Mouse (Mus musculus) midbrain, embryonic 12.5 days (tissue): ENCODE results near the gene Csnk1g1. TPM values are rescaled to one million over a fixed set of nuclear protein-coding genes. Genes with fewer than 3 reads are reported as not detected.

ENCODE experiments used
- ATAC-seq: fragments of 200-750 bp; cut with Nextera tagmentation; 2 replicates; pipeline ENCODE4 v1.8.0; 2017; ENCODE audit warnings: low read depth, moderate TSS enrichment, moderate library complexity; ENCODE audit not compliant: low FRiP score
- H3K27ac ChIP-seq: fragments of 300-500 bp; sonication (generic); replicated peaks from 2 replicates; pipeline ENCODE4 v1.5.1; 2016; ENCODE audit warnings: mild to moderate bottlenecking
- H3K27me3 ChIP-seq: fragments of 300-500 bp; sonication (generic); 2 replicates; pipeline ENCODE4 v1.6.1; 2016; ENCODE audit warnings: mild to moderate bottlenecking
- H3K36me3 ChIP-seq: fragments of 300-500 bp; sonication (generic); 2 replicates; pipeline ENCODE4 v1.6.1; 2016
- H3K4me1 ChIP-seq: fragments of 300-500 bp; sonication (generic); 2 replicates; pipeline ENCODE4 v1.6.1; 2016
- H3K4me2 ChIP-seq: fragments of 300-500 bp; sonication (generic); replicated peaks from 2 replicates; pipeline ENCODE4 v1.6.1; 2016; ENCODE audit warnings: mild to moderate bottlenecking, moderate library complexity
- H3K4me3 ChIP-seq: fragments of 300-500 bp; sonication (generic); 2 replicates; pipeline ENCODE4 v1.5.1; 2016; ENCODE audit warnings: mild to moderate bottlenecking
- H3K9ac ChIP-seq: fragments of 300-500 bp; sonication (generic); replicated peaks from 2 replicates; pipeline ENCODE4 v1.6.1; 2016; ENCODE audit warnings: mild to moderate bottlenecking, moderate library complexity
- H3K9me3 ChIP-seq: fragments of 300-500 bp; sonication (generic); 2 replicates; pipeline ENCODE4 v1.6.1; 2016; ENCODE audit warnings: mild to moderate bottlenecking
- WGBS: fragments of 180-500 bp; shearing (Covaris S2); methylation state at CpG from one replicate; pipeline ENCODE4 v1.1.7; 2016; 5-methylcytosine and 5-hydroxymethylcytosine counted together
- polyA plus RNA-seq: library from polyadenylated mRNA; unstranded; fragments of >200 nt; fragmentation: Nextera tagmentation; extraction: Ambion mirVana; gene quantifications from 2 replicates; pipeline ENCODE4 v1.2.1, GENCODE M21; 2016

Gene Csnk1g1
- polyA plus RNA-seq, 1 experiment from 2014 or later, result 24.1 TPM

DNA sequence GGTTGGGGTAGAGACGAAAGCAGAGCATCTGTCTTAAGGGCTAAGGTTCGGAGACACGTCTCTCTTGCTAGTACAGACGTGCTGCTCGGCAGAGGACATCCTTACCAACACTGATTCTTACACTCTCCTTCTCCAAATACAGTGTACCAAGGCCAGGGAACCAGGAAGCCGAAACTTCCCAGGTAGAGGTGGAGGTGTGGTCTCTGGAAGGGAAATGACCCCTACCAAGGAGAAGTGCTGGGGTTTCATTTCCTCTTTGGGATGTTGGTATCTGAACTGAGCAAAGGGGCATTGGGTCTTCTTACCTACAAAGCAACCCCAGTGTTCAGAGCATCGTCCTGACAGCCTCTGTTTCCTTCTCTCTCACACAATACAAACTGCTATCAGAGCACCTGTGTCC is 164.0 kb downstream of the Csnk1g1 start:
- H3K4me2 ChIP-seq, result no peak overlapping the region
- no peaks in the 10 kb centered on the region for H3K36me3 ChIP-seq
- ATAC-seq, result no peak
- peaks cover 12% of the 10 kb centered on the region for H3K4me1 ChIP-seq
- no peak overlapping the region for H3K4me3 ChIP-seq
- no peak overlapping the region for H3K27ac ChIP-seq
- H3K9me3 ChIP-seq, result no peaks in the 10 kb centered on the region
- H3K9ac ChIP-seq, result no peak overlapping the region
- WGBS, result 87% methylated on average over 7 of the region's 7 CpGs
- H3K27me3 ChIP-seq, result peaks cover 43% of the 10 kb centered on the region

DNA sequence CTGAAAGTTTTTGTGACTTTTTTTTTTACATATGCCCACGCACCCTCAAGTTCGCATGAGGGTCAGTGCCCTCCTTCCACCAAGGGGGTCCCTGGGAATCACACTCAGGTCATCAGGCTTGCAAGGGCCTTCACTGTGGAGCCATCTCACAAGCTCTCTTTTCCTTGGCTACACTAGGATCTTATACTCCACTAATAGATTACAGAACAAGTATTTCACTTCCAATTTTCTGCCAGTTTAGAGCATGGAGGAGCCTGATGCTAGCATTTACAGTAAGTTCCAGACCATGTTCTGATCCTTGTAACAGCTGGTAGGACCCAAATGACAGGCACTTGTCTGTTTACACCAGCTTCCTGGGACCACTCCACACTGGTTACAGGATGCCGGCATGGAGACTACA is 169.3 kb downstream of the Csnk1g1 start:
- no peaks in the 10 kb centered on the region for H3K36me3 ChIP-seq
- ATAC-seq, result no peak
- peaks cover 6% of the 10 kb centered on the region; the same call in 1 of the 2 replicates for H3K4me1 ChIP-seq
- peak overlapping the region; percentile 16; the same call in 1 of the 2 replicates for H3K4me2 ChIP-seq
- no peak overlapping the region for H3K4me3 ChIP-seq
- 0 out of 2 replicates have a peak, but pooled peaks cover 2% of the 10 kb centered on the region for H3K27me3 ChIP-seq
- peak overlapping the region; percentile 43; the same call in 1 of the 2 replicates for H3K27ac ChIP-seq
- WGBS, result 71% methylated on average over 3 of the region's 3 CpGs
- H3K9ac ChIP-seq, result 0 out of 2 replicates have a peak overlapping the region, but pooled peaks have one; percentile 24
- H3K9me3 ChIP-seq, result no peaks in the 10 kb centered on the region

DNA sequence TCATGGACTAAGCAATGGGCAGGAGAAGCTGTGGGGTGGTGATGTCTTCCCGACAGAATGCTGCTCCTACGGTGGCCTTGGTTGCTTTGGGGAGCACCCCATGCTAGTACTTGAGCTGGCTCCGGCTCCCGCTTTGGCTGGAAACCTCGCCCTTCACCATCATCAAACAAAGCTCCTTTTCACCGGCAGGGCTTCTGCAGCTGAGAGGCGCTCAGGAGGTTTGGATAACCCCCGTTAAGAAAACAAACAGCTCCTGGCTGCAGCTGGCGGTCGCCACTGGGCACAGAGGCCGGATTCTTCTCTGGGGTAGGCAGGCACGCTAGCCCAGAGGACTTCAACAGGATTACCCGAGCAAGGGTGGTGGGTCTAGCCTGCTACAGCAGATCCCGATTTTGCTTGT is 169.8 kb downstream of the Csnk1g1 start:
- Histone ChIP-seq H3K4me1 (peaks cover 6% of the 10 kb centered on the region; the same call in 1 of the 2 replicates), H3K4me3 (no peak overlapping the region), H3K27me3 (no peaks in the 10 kb centered on the region), H3K4me2 (peak overlapping the region; percentile 16; the same call in 1 of the 2 replicates), H3K27ac (peak overlapping the region; percentile 43; the same call in 1 of the 2 replicates), H3K9me3 (no peaks in the 10 kb centered on the region), H3K9ac (0 out of 2 replicates have a peak overlapping the region, but pooled peaks have one; percentile 24), H3K36me3 (no peaks in the 10 kb centered on the region)
- WGBS, result 13% methylated on average over 14 of the region's 14 CpGs
- no peak for ATAC-seq

DNA sequence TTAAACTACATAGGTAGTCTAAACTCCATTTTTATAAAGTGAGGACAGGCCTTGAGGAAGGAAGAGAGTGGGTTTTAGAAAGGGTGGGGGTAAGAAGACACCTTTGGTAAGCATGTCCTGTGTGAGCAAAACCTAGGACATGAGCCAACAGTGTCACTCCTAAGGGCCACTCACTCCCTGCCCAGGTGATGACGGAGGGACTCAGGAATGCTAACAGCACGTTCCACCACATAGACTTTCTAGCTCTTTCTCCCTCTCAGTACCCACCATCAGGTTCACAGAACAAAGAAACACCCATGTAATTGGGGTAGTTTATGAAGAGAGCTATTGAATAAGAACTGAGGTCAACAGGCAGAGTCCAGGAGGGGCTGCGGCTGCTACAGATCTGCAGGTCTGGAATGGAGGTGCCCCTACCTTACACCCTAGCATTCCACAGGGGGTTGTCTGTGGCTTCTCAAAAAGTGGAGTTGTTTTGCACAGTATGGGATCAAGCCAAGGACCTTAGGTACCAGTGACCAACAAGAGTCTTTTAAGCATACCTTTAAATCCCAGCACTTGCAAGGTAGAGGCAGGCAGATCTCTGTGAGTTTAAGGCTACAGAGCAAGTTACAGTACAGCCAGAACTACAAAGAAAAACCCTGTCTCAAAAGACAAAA is 172.2 kb downstream of the Csnk1g1 start:
- H3K9me3 ChIP-seq, result no peaks in the 10 kb centered on the region
- no peak overlapping the region for H3K4me3 ChIP-seq
- H3K4me1 ChIP-seq, result peaks cover 6% of the 10 kb centered on the region; the same call in 1 of the 2 replicates
- no peak for ATAC-seq
- H3K27ac ChIP-seq, result no peak overlapping the region
- no peaks in the 10 kb centered on the region for H3K27me3 ChIP-seq
- no peak overlapping the region for H3K9ac ChIP-seq
- 83% methylated on average over 3 of the region's 3 CpGs for WGBS
- H3K4me2 ChIP-seq, result no peak overlapping the region
- H3K36me3 ChIP-seq, result peaks cover 2% of the 10 kb centered on the region; the same call in 1 of the 2 replicates

DNA sequence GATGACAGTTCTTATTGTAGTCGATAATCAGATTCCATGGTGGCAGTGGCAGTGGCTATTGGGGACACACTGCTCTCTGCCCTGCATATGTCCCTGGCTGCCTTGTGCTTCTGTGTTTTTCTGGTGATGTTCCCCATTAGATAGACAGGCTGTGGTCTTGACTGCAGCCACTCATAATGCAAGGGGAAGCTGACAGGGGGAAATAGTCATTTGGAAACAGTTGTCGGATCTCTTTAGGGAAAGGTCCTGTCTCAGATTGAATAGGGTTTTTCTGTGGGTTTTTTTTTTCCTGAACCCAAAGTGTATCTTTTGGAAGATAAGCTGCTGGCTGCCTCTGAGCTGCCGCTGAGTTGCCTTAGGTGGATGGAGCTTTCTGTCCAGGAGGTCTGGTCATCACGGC is 173.3 kb downstream of the Csnk1g1 start:
- ATAC-seq, result no peak
- Histone ChIP-seq H3K9ac (no peak overlapping the region), H3K36me3 (peaks cover 13% of the 10 kb centered on the region), H3K4me1 (peaks cover 6% of the 10 kb centered on the region; the same call in 1 of the 2 replicates), H3K4me2 (no peak overlapping the region), H3K27ac (no peak overlapping the region), H3K9me3 (no peaks in the 10 kb centered on the region), H3K4me3 (no peak overlapping the region), H3K27me3 (no peaks in the 10 kb centered on the region)
- 84% methylated on average over 4 of the region's 4 CpGs for WGBS

DNA sequence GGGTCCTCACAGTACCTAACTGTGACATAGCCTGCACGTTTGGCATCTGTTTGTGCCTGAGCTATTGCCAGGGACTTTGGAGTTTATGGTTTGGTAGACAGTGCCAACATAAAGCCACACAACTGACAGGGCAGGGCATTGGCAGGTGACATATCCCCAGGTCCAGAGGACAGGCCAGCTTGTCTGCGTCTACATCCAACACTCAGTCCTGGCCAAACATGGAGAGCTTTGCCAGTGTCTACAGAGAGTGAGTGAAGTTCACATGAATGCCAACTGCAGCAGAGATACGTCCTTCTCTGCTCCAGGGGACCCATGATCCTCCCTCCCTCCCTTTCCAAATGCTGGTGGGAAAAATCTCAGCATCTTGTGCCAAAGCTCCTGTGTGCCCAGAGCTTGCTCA is 175.4 kb downstream of the Csnk1g1 start:
- H3K27ac ChIP-seq, result no peak overlapping the region
- H3K4me3 ChIP-seq, result no peak overlapping the region
- H3K9me3 ChIP-seq, result no peaks in the 10 kb centered on the region
- no peak for ATAC-seq
- H3K4me1 ChIP-seq, result no peaks in the 10 kb centered on the region
- H3K36me3 ChIP-seq, result peaks cover 33% of the 10 kb centered on the region
- no peak overlapping the region for H3K4me2 ChIP-seq
- no peaks in the 10 kb centered on the region for H3K27me3 ChIP-seq
- no peak overlapping the region for H3K9ac ChIP-seq
- WGBS, result 89% methylated on average over 3 of the region's 3 CpGs

DNA sequence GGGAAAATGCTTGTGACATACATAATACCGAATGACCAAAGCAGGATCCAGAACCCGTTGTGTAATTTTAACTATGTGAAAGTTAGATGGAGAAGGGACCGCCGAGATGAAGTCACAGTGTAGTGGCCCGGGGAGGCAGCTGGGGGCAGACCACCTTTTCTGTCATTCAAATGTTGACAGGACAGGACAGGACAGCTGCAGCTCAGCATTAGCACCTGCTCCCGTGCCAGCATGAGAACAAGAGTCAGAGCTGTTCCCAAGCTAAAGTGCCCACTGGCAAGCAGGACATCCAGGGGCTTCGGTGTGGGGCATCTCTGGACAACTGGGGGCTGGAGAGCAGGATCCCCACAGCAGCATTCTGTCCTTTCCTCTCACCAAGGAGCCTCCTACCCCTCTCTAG is 178.3 kb downstream of the Csnk1g1 start:
- 96% methylated on average over 7 of the region's 7 CpGs for WGBS
- Histone ChIP-seq H3K4me2 (no peak overlapping the region), H3K27me3 (no peaks in the 10 kb centered on the region), H3K27ac (no peak overlapping the region), H3K4me3 (no peak overlapping the region), H3K9me3 (no peaks in the 10 kb centered on the region), H3K4me1 (no peaks in the 10 kb centered on the region), H3K9ac (no peak overlapping the region), H3K36me3 (peaks cover 62% of the 10 kb centered on the region)
- ATAC-seq, result no peak

DNA sequence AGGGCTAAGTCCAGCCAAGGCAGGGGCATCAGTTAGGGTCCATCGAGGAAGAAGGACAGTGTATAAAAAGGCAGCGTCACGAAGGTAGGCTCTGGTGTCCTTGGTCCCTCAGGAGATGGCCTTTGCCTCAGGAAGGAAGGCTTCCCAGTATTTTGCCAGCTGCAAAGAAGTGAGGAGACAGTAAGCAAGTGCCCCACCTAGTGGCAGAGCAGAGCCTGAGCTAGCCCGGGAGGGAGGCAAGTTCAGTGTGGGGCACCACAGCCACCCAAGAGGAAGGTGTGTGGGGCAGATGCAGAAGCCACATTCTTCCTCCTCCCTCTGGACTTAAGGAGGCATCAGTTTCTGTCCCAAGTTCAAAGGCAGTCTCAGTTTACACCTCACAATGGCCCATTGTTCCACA is 179.7 kb downstream of the Csnk1g1 start:
- H3K9me3 ChIP-seq, result no peaks in the 10 kb centered on the region
- H3K27ac ChIP-seq, result no peak overlapping the region
- no peaks in the 10 kb centered on the region for H3K27me3 ChIP-seq
- ATAC-seq, result no peak
- no peak overlapping the region for H3K4me3 ChIP-seq
- WGBS, result 44% methylated on average over 4 of the region's 4 CpGs
- H3K9ac ChIP-seq, result no peak overlapping the region
- no peaks in the 10 kb centered on the region for H3K4me1 ChIP-seq
- no peak overlapping the region for H3K4me2 ChIP-seq
- H3K36me3 ChIP-seq, result peaks cover 76% of the 10 kb centered on the region

DNA sequence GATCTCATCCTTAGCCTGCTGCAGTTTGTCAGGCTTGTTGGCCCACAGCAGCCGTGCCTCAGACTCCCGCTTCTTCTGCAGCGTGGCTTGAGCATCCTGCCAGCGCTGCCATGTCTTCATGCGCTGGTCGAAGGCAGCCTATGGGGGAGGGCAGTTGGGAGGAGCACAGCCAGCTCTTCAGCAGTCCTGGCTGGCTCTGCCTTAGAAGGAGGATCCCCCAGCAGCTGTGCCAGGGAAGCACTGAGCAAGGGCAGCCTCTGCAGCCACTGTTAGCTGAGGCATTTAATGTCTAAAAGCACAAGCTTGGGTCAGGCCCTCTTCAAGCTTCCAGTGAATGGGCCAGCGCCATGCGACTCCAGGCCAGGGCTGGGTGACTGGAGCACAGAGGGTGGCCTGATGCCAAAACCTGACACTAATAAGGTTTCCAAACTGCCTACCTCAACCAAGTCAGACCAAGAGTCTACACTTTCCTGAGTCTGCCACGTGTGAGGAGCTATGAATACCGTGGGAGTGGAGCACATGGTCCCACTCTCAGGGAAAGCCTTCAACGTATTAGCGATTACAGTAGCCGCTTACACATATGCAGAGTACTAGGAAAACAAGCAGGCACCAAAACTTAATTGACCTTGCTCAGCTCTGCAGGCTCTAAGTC is 182.0 kb downstream of the Csnk1g1 start:
- H3K36me3 ChIP-seq, result peaks cover 98% of the 10 kb centered on the region

DNA sequence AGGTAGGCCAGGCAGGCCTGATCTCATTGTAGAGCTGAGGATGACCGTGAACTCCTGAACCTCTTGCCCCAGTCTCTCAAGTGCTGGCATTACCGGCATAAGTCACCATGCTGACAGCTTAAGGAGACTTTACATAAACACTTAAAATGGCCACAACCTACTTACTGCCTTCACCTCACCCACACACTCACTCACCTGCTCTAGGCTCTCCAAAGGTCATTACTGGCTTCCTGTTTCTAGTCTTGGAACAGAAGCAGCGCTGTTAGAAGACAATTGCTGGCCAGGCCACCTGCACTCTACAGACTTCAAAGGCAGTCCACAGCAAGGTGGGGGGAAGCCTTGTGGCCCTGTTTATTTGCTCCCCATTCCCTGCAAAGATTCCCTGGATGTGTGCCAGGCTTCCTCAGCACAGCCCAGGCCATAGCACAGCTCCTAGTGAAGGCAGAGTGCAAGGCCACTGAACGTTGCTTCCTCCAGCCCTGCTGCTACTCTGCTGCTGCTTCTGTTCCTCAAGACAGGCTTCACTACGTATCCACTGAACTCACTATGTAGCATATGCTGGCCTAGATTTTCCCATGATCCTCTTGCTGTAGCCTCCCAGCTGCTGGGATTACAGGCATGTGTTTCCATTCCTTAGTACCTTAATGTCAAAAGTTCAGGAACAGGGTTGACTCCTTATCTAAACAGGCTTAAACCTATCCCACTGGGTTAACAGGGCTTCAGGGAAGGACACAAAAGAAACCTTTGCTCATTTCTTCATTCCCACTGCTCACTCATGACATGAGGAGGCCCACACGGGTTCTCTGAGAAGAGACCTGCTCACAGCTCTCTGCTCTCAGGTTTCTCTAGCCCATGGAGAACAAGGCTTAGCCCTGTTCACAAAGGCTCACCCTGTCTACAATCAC is 182.9 kb downstream of the Csnk1g1 start:
- H3K4me2 ChIP-seq, result no peak overlapping the region
- WGBS, result 84% methylated on average over 6 of the region's 6 CpGs
- H3K36me3 ChIP-seq, result peaks cover 96% of the 10 kb centered on the region
- no peak overlapping the region for H3K9ac ChIP-seq
- no peaks in the 10 kb centered on the region for H3K9me3 ChIP-seq
- no peak overlapping the region for H3K27ac ChIP-seq
- no peaks in the 10 kb centered on the region for H3K27me3 ChIP-seq
- H3K4me3 ChIP-seq, result no peak overlapping the region
- H3K4me1 ChIP-seq, result no peaks in the 10 kb centered on the region
- ATAC-seq, result no peak

More for the DNA sequence above, 182.0 kb downstream of the Csnk1g1 start:
- Histone ChIP-seq H3K4me1 (no peaks in the 10 kb centered on the region), H3K4me2 (no peak overlapping the region), H3K4me3 (no peak overlapping the region), H3K9me3 (no peaks in the 10 kb centered on the region), H3K27me3 (no peaks in the 10 kb centered on the region), H3K27ac (no peak overlapping the region), H3K9ac (no peak overlapping the region)
- WGBS, result 91% methylated on average over 13 of the region's 13 CpGs
- no peak for ATAC-seq

DNA sequence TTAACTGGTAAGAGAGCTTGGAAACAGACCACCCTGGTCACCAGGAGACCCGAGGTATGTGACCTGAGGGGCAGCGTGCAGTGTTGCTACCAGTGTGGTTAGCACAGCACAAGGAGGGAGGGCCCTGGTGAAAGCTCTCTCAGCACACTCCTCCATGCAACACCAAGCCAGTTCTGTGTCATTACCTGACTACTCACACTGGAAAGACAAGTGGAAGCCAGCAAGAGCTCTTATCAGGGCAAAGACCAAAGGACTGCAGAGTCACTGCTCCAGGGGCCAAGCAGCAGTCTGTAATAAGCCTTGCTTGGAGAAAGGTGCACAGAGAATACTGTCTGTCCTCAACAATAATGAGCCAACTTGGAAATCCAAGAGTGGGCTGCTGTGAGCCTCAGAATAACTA is 183.9 kb downstream of the Csnk1g1 start:
- 84% methylated on average over 2 of the region's 2 CpGs for WGBS
- peaks cover 96% of the 10 kb centered on the region for H3K36me3 ChIP-seq
- H3K4me1 ChIP-seq, result no peaks in the 10 kb centered on the region
- H3K27me3 ChIP-seq, result no peaks in the 10 kb centered on the region
- no peaks in the 10 kb centered on the region for H3K9me3 ChIP-seq
- no peak overlapping the region for H3K9ac ChIP-seq
- ATAC-seq, result no peak
- H3K4me3 ChIP-seq, result no peak overlapping the region
- H3K4me2 ChIP-seq, result no peak overlapping the region
- H3K27ac ChIP-seq, result no peak overlapping the region
